Mouse (Mus musculus) limb, embryonic 14.5 days (tissue): ENCODE results near the gene Mat2a. TPM values are rescaled to one million over a fixed set of nuclear protein-coding genes. Genes with fewer than 3 reads are reported as not detected.
"Not testable (repeated sequence)": the region's sequence is repeated elsewhere in the genome, so short reads cannot be mapped to it uniquely, and the experiment has no call there.

Experiments
- ATAC-seq: fragments of 200-750 bp; cut with Nextera tagmentation; 2 replicates; pipeline ENCODE4 v1.8.0; 2017; ENCODE audit warnings: low read depth, moderate number of reproducible peaks, moderate TSS enrichment; ENCODE audit not compliant: low FRiP score
- DNase-seq: peaks from one replicate; pipeline ENCODE4 v3.0.0-alpha.2; 2015; ENCODE audit warnings: low spot score
- H3K27ac ChIP-seq: fragments of 300-500 bp; sonication (generic); replicated peaks from 2 replicates; pipeline ENCODE4 v1.5.1; 2014; ENCODE audit warnings: low read depth, mild to moderate bottlenecking, low read length, moderate library complexity, mixed read lengths
- H3K27me3 ChIP-seq: fragments of 300-500 bp; sonication (generic); 2 replicates; pipeline ENCODE4 v1.6.1; 2014; ENCODE audit warnings: low read length, mixed read lengths; ENCODE audit not compliant: control insufficient read depth, insufficient read depth
- H3K36me3 ChIP-seq: fragments of 300-500 bp; sonication (generic); 2 replicates; pipeline ENCODE4 v1.6.1; 2014; ENCODE audit warnings: mild to moderate bottlenecking, low read length, moderate library complexity, mixed read lengths; ENCODE audit not compliant: control insufficient read depth, insufficient read depth
- H3K4me1 ChIP-seq: fragments of 300-500 bp; sonication (generic); 2 replicates; pipeline ENCODE4 v1.6.1; 2014; ENCODE audit warnings: antibody characterized with exemption, low read length, mixed read lengths; ENCODE audit not compliant: control insufficient read depth, insufficient read depth
- H3K4me2 ChIP-seq: fragments of 300-500 bp; sonication (generic); replicated peaks from 2 replicates; pipeline ENCODE4 v1.6.1; 2014; ENCODE audit warnings: low read depth, mild to moderate bottlenecking, low read length, moderate library complexity; ENCODE audit not compliant: severe bottlenecking
- H3K4me3 ChIP-seq: fragments of 300-500 bp; sonication (generic); replicated peaks from 2 replicates; pipeline ENCODE4 v1.5.1; 2014; ENCODE audit warnings: low read length
- H3K9ac ChIP-seq: fragments of 300-500 bp; sonication (generic); 2 replicates; pipeline ENCODE4 v1.6.1; 2014; ENCODE audit warnings: mild to moderate bottlenecking, low read depth, low read length, moderate library complexity; ENCODE audit not compliant: severe bottlenecking
- H3K9me3 ChIP-seq: fragments of 300-500 bp; sonication (generic); 2 replicates; pipeline ENCODE4 v1.6.1; 2016; ENCODE audit warnings: low read length; ENCODE audit not compliant: control insufficient read depth
- POLR2A ChIP-seq: fragments of 200-500 bp; IDR thresholded peaks from 2 replicates; pipeline ENCODE4 v1.8.0; 2012; ENCODE audit warnings: inconsistent platforms, mild to moderate bottlenecking, moderate library complexity, borderline replicate concordance; ENCODE audit not compliant: insufficient read depth, insufficient read length; ENCODE audit errors: extremely low read depth
- WGBS: fragments of 180-500 bp; shearing (Covaris S2); extraction: QIAGEN DNeasy Blood & Tissue Kit; methylation state at CpG from one replicate; pipeline ENCODE4 v1.1.7; 2014; 5-methylcytosine and 5-hydroxymethylcytosine counted together
- polyA plus RNA-seq, 2 experiments: library from polyadenylated mRNA; depleted of rRNA in 1 of 2; stranded (reverse) in 1 of 2; unstranded in 1 of 2; fragments of >200 nt; fragmentation: Nextera tagmentation in 1 of 2; extraction: Ambion mirVana in 1 of 2; gene quantifications; 2 replicates each; pipeline versions ENCODE4 v1.2.1 to v1.2.3; 2012 to 2014

Mat2a gene
- polyA plus RNA-seq, 2 experiments: 285 to 352 TPM

DNA sequence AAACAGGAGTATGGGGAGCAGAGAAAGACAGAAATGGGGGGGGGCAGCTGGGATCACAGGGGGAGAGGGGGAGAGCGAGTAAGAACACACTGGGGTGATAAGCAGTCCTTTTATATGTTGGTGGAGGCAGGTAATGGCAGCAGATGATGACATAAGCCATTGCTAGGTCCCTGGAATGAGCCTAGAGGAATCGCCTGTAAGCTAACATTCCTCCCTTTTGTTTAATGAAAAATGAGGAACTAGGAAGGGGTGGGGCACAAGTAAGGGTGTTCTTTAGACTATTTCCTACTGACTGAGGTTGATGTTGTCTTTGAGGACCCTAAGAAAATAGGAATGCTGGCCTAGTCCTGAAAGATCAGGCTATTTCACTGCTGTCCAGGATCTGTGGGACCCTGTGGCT lies 42.8 kb upstream of the Mat2a start:
- H3K4me2 ChIP-seq: no peak overlapping the region
- no peaks in the 10 kb centered on the region for H3K4me1 ChIP-seq
- no peaks in the 10 kb centered on the region for H3K27me3 ChIP-seq
- H3K27ac ChIP-seq: no peak overlapping the region
- no peak for TF ChIP-seq POLR2A
- H3K4me3 ChIP-seq: no peak overlapping the region
- ATAC-seq (no peak), DNase-seq (no peak)
- 75% methylated on average over 2 of the region's 2 CpGs for WGBS
- no peak overlapping the region for H3K9ac ChIP-seq
- H3K36me3 ChIP-seq: no peaks in the 10 kb centered on the region
- H3K9me3 ChIP-seq: no peaks in the 10 kb centered on the region

GRCm38 (mm10) chr6:72480422-72480702 lies 41.0 kb upstream of the Mat2a start:
- 89% methylated on average over 2 of the region's 2 CpGs for WGBS
- Histone ChIP-seq H3K36me3 (no peaks in the 10 kb centered on the region), H3K4me3 (no peak overlapping the region), H3K9ac (no peak overlapping the region), H3K27ac (no peak overlapping the region), H3K4me1 (no peaks in the 10 kb centered on the region), H3K27me3 (no peaks in the 10 kb centered on the region), H3K4me2 (no peak overlapping the region), H3K9me3 (no peaks in the 10 kb centered on the region)
- DNase-seq (no peak), ATAC-seq (no peak)
- no peak for TF ChIP-seq POLR2A

GRCm38 (mm10) chr6:72479645-72480421 lies 40.5 kb upstream of the Mat2a start:
- Histone ChIP-seq H3K27ac (no peak overlapping the region), H3K9ac (no peak overlapping the region), H3K4me1 (no peaks in the 10 kb centered on the region), H3K4me3 (no peak overlapping the region), H3K36me3 (no peaks in the 10 kb centered on the region), H3K4me2 (no peak overlapping the region), H3K27me3 (no peaks in the 10 kb centered on the region), H3K9me3 (no peaks in the 10 kb centered on the region)
- 88% methylated on average over 12 of the region's 12 CpGs for WGBS
- TF ChIP-seq POLR2A: no peak
- ATAC-seq (no peak), DNase-seq (no peak)

- H3K4me1 ChIP-seq, DNase-seq, H3K4me2 ChIP-seq, H3K9ac ChIP-seq, H3K36me3 ChIP-seq, H3K27ac ChIP-seq, ATAC-seq, H3K9me3 ChIP-seq, H3K4me3 ChIP-seq, H3K27me3 ChIP-seq: not testable (repeated sequence)
- 93% methylated on average over 3 of the region's 3 CpGs for WGBS
Observed at GRCm38 (mm10) chr6:72478691-72479090, 39.3 kb upstream of the Mat2a start.

DNA sequence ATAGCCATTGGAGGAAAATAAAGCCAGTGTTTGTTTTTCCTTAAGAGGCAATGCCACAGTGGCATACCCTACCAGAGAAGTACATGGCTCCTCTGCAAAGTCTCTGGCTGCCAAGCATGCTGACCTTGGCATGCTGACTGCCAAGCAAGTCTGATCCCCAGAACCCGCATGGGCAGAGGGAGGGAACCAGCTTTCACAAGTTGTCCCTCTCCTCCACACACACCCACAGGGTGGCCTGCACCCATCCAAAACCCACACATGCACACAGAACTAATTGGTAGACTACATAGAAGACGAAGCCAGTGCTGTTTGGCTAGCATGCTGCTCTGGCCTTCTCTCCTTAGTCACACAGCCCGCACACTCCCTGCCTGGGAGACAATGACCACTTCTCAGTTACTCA lies 38.3 kb upstream of the Mat2a start:
- H3K4me3 ChIP-seq: no peak overlapping the region
- 82% methylated on average over 3 of the region's 3 CpGs for WGBS
- no peaks in the 10 kb centered on the region for H3K27me3 ChIP-seq
- H3K36me3 ChIP-seq: no peaks in the 10 kb centered on the region
- H3K9ac ChIP-seq: no peak overlapping the region
- no peak for TF ChIP-seq POLR2A
- H3K4me1 ChIP-seq: no peaks in the 10 kb centered on the region
- H3K9me3 ChIP-seq: no peaks in the 10 kb centered on the region
- no peak overlapping the region for H3K27ac ChIP-seq
- H3K4me2 ChIP-seq: no peak overlapping the region
- DNase-seq (no peak), ATAC-seq (no peak)

GRCm38 (mm10) chr6:72476836-72477235 lies 37.5 kb upstream of the Mat2a start:
- WGBS: 93% methylated on average over 5 of the region's 5 CpGs
- Histone ChIP-seq H3K27ac (no peak overlapping the region), H3K9me3 (no peaks in the 10 kb centered on the region), H3K4me1 (no peaks in the 10 kb centered on the region), H3K4me2 (no peak overlapping the region), H3K9ac (no peak overlapping the region), H3K4me3 (no peak overlapping the region), H3K27me3 (no peaks in the 10 kb centered on the region), H3K36me3 (no peaks in the 10 kb centered on the region)
- ATAC-seq: no peak
- DNase-seq: no peak
- TF ChIP-seq POLR2A: no peak
